Mouse (Mus musculus) thymus, adult 2 months (tissue): ENCODE measurements around the gene Runx2.
A peak's percentile ranks its signal among the peaks of the same experiment; 100 is the strongest.

ENCODE experiments used
- CTCF ChIP-seq: fragments of 200-500 bp; IDR thresholded peaks from 2 replicates; pipeline ENCODE4 v1.5.1; 2012; ENCODE audit warnings: mild to moderate bottlenecking, control low read depth, low read length, moderate library complexity, borderline replicate concordance; ENCODE audit not compliant: control insufficient read depth, poor library complexity, insufficient read depth; ENCODE audit errors: extremely low read depth
- POLR2A ChIP-seq: fragments of 200-500 bp; IDR thresholded peaks from 2 replicates; pipeline ENCODE4 v1.6.1; 2012; ENCODE audit warnings: mild to moderate bottlenecking, low read length, control low read depth, moderate library complexity; ENCODE audit not compliant: control insufficient read depth, poor library complexity, insufficient read depth; ENCODE audit errors: extremely low read depth

DNA sequence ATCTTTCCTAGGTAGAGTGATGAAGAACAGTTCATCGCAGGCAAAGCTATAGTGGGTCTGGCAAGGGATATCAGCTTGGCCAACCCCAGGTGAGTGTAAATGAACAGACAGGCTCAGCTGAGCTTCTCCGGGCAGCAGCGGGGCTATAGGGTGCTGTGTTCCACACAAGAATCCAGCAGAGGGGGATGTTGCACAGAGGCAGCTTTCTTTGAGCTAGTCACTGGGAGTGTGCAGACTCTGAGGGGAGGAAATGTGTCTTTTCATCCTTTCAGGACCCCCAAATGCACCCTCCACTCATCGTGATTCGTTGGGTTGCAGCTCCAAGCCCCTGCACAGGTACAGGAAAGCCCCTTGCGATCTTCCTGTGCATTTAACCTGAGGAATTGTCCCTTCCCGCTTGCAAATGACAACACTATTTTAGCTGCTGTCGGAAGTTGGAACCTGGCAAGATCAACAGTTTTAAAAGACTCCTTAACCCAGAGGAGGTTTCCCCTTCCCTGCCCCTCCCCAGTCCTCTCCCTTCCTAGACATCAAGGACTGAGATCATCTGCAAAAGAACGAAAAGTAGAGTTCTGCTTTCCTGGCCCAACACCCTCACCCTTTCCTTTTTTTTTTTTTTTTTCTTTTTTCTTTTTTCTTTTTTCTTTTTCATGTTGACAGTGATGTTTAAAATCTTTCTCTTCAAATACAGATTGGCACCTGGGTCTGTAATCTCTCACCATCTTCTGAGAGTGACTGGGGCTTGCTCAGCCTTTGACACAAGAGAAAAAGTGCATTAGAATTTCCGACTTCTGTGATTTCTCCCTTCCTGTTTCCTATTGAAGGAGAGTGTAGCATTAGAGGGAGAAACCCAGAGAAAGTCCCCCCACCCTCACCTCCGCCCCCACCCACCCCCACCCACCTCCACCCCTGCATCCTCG is 358.7 kb downstream of the Runx2 start:
- TF ChIP-seq CTCF (peak; percentile 62; the same call in 1 of the 2 replicates), POLR2A (no peak)
